Mouse (Mus musculus): ENCODE results near the gene Hdac5. TPM values are rescaled to one million over a fixed set of nuclear protein-coding genes. Genes with fewer than 3 reads are reported as not detected.

Gene Hdac5
- 70.4 and 80.7 TPM in 2 replicates for polyA plus RNA-seq (2012; rRNA removed)

DNA sequence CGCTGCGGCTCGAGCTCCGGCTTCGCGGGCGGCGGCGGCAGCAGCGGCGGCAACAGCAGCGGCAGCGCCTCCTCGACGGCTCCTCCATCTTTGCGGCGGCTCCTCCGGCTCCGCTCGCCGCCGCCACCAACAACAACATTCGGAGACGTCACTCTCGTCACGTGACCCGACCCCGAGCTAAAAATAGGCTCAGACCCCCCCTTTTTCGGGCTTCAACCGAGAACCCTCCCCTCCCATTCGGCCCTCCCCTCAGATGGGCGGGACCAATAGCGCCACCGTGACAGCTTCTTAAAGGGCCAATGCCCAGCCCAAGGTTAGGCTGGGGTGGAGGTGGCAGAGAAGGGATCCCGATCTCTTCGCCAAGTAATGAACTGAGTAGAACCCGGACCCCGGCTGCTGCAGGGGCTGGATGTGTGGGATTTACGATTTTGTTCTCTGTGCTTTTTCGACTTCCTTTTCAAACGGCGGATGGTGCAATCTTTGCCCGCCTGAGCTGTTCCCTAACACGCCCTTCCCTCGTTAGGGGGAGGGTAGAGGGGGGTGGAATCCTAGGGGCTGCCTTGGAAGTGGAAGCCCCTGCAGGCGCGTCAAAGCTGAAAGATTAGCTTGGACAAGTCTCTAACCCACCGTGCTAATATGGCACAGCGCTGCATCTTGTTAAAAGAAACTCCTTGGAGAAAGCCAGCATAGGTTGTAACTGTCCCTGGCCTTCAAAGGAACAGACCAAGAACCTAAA is at the start of gene Hdac5:
Hdac5 (minus strand) TSS at position 161 of the 736 bp plus-strand sequence.

DNA sequence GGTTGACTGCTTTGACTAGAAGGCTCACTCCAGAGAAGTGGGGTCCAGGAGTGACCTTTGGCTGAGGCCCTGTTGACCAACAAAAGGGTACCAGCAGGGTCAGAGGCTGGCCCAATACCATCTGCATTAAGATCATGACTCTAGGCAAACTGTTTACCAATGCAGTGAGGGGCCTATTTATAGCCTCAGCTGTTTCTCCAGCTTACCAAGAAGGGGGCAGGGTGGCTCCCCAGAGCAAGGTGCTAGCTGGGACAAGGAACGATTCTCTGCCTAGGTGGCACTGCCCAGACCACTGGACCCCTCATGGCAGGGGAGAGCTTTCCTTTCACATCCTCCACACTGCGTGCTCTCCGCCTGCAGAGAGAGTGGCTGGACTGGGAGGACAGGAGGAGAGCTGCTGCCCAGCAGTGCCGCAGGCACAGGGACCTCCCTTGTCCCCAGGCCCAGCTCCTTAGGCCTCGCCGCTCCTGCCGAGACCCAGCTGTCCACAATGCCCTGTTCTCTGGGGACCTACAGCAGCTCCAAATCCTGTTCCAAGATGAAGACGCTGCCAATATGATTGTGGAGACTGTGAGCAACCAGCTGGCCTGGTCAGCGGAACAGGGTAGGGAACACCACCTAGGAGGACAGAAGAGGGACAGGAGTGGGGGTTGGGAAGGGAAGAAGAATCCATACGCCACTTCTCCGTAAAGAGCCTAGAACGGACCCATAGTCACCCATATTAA is 38.7 kb upstream of the Hdac5 start, which contains the start of gene Asb16:
Asb16 (plus strand) TSS at position 224 of the 725 bp plus-strand sequence.

DNA sequence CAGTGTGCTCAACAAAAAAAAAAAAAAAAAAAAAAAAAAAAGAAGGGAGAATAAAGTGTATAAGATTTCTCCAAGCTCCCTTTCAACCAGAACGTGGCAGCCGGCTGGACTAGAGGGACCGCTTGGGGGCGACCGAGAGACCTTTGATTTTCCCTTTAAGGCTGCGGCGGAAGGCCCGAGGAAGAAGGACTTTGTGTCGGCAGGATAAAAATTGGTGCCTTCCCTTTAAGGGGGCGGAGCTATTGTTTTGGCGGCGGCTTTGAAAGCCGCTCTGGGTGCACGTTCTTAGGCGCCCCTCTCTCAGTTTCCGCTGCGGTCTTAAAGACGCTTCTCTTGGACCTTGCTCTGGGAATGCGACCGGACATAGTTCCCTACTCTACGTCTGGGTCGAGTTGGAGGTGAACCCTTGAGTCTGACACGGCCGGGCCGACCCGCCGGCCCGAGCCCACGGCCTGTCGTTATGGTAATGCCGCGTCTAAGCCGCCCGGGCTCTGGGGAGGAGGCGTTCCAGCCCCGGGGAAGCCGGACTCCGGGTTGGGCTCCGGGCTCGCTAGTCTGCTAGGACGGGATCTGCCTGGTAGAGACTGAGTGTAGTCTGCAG is 18.8 kb upstream of the Hdac5 start, which contains the start of gene BC030867:
BC030867 (plus strand) TSS at position 253 of the 601 bp plus-strand sequence.

DNA sequence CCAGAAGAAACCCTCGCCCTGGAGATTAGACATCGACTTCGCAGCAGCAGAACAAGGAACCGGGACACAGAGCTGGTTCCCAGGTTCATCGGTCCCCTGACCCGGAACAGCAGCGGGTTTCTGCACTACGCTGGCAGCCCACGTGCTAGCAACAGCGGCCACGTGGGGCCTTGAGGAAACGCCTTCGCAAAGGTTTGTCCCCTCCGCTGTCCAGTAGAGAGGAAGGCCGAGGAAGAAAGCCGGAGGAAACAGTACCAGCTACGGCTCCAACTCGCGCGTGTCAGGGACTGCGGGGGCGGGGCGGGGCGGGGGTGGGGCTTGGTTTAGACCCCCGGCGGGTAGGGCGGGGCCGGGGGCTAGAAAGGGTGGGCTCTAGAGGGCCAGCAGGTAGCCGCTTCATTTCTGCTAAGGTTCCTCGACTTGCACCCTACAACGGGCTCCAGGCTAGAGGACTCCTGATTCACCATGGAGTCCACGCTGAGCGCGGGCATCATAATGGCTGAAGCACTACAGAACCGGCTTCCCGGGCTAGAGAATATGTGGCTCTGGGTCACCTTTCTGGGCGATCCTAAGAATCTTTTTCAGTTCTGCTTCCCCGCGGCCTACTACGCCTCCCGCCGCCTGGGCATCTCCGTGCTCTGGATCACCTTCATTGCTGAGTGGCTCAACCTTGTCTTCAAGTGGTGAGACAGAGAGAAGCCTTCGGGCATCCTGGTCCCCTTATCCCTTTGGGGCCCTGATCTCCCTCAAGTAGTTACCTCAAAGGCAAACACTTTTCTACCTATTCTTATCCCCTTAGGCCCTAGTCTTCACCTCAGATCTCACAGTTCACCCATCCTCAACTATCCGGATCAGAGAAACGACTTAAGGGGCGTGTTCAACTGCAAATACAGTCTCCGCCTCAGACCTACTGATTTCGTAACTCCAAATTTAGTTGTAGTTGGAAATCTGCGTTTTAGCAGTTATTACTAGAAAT is 40.2 kb downstream of the Hdac5 start, which contains the start of gene G6pc3:
G6pc3 (plus strand) TSS at position 160 of the 976 bp plus-strand sequence.

DNA sequence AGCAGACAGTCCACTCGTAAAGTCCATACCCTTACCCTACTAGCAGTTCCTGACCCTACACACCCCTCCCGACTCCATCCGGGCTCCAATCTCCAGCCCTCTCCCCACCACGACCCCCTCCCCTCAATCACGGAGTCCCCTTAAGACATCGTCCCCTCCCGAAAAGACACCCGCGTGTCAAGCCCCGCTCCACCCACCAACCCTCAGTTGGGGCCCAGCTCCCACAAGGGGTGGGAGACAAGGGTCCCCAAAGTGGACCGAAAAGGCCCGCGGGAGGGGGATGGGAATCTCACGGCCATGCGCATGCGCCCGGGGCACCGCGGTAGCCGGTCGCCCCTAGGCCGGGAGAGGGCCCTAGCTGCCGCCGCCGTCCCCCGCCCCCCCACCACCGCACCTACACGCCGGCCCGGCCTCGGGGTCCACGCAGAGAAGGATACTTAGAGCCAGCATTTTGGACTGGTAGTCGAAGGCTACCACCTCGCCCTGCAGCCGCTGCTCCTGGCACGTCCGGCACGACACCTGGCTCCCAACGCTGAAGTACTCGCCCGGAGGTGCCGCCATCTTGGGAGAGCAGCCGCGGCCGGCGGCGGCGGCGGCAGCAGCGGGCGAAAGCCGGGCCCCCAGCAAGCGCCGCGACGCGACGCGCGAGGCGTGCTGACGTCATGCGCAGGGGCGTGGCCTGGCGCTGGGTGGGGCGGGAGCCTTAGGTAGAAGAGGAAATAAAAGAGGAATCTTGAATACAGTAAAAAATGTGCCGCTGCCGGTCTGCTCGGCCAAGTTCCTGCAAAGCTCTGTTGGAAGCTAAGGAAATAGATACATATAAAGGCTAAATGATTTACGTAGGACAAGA is 45.1 kb downstream of the Hdac5 start, which contains the start of gene Lsm12:
Lsm12 (minus strand) TSS at position 651 of the 850 bp plus-strand sequence.

DNA sequence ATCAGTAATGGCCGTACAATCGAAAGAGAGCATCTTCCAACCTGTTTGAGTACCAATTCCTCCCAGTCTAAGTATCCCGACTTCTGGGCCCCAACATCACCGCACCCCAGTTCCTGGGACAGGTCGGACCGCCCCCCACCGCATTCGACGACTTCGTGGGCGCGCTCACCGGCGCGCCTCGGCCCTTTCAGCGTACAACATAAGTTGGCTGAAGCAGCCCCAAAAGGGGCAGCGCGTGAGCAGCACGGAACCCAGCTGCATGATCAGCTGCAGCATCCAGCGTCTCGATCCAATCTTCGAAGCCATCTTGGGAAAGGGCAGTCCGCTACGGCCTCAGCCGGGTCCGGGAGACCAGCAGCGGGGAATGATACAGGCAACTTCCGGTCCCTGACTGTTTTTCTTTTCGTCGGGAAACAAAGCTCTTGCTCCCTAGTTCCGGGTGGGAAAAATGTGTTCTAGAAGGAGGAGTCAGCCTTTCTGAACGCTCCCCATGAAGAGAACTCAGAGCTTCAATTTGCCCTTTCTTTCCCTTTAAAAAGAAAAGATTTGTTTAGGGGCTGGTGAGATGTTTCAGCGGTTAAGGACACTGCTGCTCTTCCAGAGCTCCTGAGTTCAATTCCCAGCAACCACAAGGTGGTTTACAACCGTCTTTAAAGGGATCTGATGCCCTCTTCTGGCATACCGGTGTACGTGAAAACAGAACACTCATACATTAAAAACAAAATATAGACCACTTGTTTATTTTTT is 73.8 kb downstream of the Hdac5 start, which contains the start of gene Tmem101:
Tmem101 (minus strand) TSS at position 366 of the 747 bp plus-strand sequence.

DNA sequence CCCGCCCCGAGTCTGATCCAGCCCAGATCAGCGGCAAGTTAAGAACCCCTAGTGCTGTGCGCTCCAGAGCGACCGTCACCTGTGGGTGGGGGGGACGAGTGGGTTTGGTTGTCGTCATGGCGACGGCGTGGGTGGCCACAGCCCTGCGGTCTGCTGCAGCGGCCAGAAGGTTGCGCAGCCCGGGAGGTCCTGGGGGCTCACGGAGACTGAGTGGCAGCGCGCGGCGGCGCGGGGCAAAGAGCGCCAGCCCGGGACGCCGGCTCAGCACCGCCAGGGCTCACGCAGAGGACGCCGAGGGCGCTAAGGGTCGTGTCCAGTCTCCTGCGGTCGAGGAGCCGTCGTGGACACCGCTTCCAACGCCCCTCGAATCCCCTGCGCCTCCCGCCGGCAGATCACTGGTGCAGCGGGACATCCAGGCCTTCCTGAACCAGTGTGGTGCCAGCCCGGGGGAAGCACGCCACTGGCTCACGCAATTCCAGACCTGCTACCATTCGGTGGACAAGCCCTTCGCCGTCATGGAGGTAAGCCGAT is 84.4 kb downstream of the Hdac5 start, which contains the start of gene Nags:
Nags (plus strand) TSS at position 43 of the 531 bp plus-strand sequence.

Other genes with a start within 250 kb of the Hdac5 start
- not detected in 2 replicates for gene Cfap97d1, start 245.9 kb downstream of the Hdac5 start, polyA plus RNA-seq (2012; rRNA removed)
- gene Dusp3, start 243.2 kb downstream of the Hdac5 start, polyA plus RNA-seq (2012; rRNA removed), result 33.1 and 37.3 TPM in 2 replicates
- 2.5 and 2.7 TPM in 2 replicates for gene Mpp3, start 201.7 kb downstream of the Hdac5 start, polyA plus RNA-seq (2012; rRNA removed)
- 8.6 and 13.4 TPM in 2 replicates for gene Cd300lg, start 188.7 kb downstream of the Hdac5 start, polyA plus RNA-seq (2012; rRNA removed)
- 5.3 and 5.5 TPM in 2 replicates for gene Mpp2, start 141.7 kb downstream of the Hdac5 start, polyA plus RNA-seq (2012; rRNA removed)
- gene Ppy, start 128.8 kb downstream of the Hdac5 start, polyA plus RNA-seq (2012; rRNA removed), result 1.8 and 2.7 TPM in 2 replicates
- 111 and 118 TPM in 2 replicates for gene Pyy, start 122.3 kb downstream of the Hdac5 start, polyA plus RNA-seq (2012; rRNA removed)
- gene Nags, start 84.7 kb downstream of the Hdac5 start, polyA plus RNA-seq (2012; rRNA removed), result 0.04 and 0.10 TPM in 2 replicates
- gene Tmem101, start 73.8 kb downstream of the Hdac5 start, polyA plus RNA-seq (2012; rRNA removed), result 10.9 and 13.8 TPM in 2 replicates
- 13.8 and 14.1 TPM in 2 replicates for gene Lsm12, start 44.9 kb downstream of the Hdac5 start, polyA plus RNA-seq (2012; rRNA removed)
- gene G6pc3, start 40.5 kb downstream of the Hdac5 start, polyA plus RNA-seq (2012; rRNA removed), result 52.2 and 57.6 TPM in 2 replicates
- 1.4 and 2.3 TPM in 2 replicates for gene BC030867, start 18.7 kb upstream of the Hdac5 start, polyA plus RNA-seq (2012; rRNA removed)
- 0.96 and 1.2 TPM in 2 replicates for gene Asb16, start 38.6 kb upstream of the Hdac5 start, polyA plus RNA-seq (2012; rRNA removed)
- gene Tmub2, start 54.8 kb upstream of the Hdac5 start, polyA plus RNA-seq (2012; rRNA removed), result 20.3 and 22.6 TPM in 2 replicates
- gene Atxn7l3, start 66.5 kb upstream of the Hdac5 start, polyA plus RNA-seq (2012; rRNA removed), result 19.6 and 21.3 TPM in 2 replicates
- gene Ubtf, start 89.6 kb upstream of the Hdac5 start, polyA plus RNA-seq (2012; rRNA removed), result 9.5 and 10.8 TPM in 2 replicates
- 0.03 TPM in 1 of 2 replicates, not detected in the other for gene Slc4a1, start 136.0 kb upstream of the Hdac5 start, polyA plus RNA-seq (2012; rRNA removed)
- 4.0 and 6.2 TPM in 2 replicates for gene Rundc3a, start 163.2 kb upstream of the Hdac5 start, polyA plus RNA-seq (2012; rRNA removed)
- gene Slc25a39, start 177.8 kb upstream of the Hdac5 start, polyA plus RNA-seq (2012; rRNA removed), result 308 and 460 TPM in 2 replicates
- 97.0 and 100.0 TPM in 2 replicates for gene Grn, start 200.1 kb upstream of the Hdac5 start, polyA plus RNA-seq (2012; rRNA removed)
- 8.8 and 13.8 TPM in 2 replicates for gene Fam171a2, start 217.5 kb upstream of the Hdac5 start, polyA plus RNA-seq (2012; rRNA removed)
- gene Itga2b, start 240.0 kb upstream of the Hdac5 start, polyA plus RNA-seq (2012; rRNA removed), result 3.3 and 5.0 TPM in 2 replicates

Measured in stomach, adult 2 months (tissue).